Mouse (Mus musculus): ENCODE measurements around the gene Gm7361.
"Not testable (repeated sequence)": the region's sequence is repeated elsewhere in the genome, so short reads cannot be mapped to it uniquely, and the experiment has no call there.

Gene Gm7361

DNA sequence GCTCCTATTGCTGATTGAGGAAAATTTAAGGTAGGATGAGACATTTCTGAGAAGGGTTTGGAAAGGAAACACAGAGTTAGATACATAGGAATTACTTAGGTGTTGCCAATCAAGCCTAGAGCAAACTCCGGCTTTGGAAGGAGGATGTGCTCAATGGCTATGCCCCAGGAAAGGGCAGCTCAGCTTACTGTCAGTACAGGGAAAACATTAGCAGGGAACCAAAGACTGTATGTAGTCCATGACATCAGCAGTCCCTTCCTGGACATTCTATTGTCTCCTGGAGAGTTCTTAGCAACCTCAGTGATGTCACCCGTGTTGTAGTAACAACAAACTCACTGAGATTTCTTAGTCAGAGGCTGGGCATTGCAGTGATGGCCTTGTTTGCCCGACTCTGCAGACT, at the start of gene Gm7361:
TSS of gene Gm7361 (plus strand) at position 301 of the 400 bp plus-strand sequence.
- not testable (repeated sequence) for DNase-seq

DNA sequence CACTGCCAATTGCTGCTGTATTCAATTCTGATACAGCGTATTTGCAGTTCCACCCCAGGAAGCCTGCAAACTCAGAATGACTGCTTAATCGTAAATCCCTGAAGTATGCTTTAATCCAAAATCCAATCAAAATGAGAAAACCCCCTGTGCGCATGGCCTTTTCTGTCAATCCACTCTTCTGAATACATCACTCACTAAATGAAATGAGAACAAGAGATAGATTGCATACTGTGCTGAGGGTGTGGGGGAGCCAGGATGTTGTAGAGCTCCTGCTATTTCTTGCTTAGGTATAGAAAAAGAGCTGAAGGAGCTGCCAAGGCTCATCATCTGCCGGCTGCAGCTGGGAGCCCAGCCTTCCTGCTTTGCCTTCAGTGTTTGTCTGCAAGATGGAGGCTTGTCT, 46.5 kb upstream of the Gm7361 start:
- DNase-seq = no peak

DNA sequence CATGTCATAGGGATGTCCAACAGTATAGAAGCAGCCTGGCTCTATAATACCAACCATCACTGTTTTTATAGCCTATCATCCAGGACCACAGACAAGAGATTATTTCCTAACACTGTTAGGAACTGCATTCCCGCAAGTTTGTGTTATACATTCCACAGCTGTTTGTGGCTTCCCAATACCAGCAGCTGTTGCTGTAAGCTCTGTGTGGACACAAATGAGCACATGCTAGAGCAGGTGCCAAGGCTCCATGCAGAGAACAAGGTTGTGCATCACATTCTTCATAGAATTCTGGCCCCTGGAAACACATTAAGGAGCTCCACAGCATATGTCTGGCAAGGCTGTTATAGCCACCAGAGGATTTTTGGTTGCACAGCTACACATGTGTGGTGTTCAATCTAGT, 35.4 kb upstream of the Gm7361 start:
- DNase-seq = no peak

DNA sequence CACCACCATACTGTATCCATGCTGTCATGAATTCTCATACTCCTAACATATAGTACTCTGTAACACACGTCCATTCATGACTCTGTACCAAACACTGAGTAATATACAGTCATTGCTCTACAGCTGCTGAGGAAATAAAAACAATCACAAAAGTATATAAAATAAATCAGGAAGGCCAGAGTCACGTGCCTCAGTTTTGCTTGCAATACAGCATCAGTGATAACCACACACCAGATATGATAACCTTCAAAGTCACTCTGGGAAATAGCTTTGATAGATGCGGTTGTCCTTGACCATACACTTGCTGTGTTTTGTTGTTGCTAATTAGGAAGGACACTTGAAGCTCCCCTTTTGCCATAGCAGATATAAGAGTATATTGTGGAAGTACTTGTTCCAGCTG, 9.2 kb downstream of the Gm7361 start:
- not testable (repeated sequence) for DNase-seq

DNA sequence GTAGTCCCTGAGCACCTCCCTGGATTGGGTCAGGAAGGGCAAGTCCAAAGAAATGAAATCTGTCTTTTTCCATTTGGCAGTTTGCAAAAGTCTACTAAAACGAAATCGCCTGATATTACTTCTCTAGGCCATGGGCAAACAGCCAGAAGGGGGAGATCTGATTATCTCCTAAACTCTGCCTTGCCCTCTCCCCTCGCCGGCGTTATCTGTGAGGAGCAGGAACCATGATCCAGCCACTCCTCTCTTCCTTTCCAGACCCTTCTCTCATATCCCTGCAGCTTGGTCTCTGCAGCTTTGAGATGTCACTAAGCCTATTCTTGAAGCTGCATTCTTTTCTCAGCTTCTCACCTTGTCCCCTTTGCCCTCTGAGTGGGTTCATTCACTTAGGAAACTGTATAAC, 22.9 kb downstream of the Gm7361 start:
- DNase-seq = no peak

DNA sequence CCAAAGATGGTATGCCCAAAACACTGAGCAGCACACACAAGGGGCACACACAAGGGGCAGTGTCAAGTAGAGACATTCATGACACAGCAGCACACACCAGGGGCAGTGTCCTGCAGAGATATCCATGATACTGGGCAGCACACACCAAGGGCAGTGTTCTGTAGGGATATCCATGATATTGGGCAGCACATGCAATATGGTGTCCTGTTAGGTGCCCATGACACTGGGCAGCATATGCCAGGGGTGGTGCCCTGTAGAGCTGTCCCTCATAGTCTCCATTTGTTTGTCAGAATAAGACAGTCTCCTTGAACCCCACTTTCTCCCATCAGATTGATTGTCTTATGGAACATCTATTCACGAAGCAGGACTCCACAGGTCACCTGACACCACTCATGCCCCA, 24.2 kb downstream of the Gm7361 start:
- DNase-seq = no peak

DNA sequence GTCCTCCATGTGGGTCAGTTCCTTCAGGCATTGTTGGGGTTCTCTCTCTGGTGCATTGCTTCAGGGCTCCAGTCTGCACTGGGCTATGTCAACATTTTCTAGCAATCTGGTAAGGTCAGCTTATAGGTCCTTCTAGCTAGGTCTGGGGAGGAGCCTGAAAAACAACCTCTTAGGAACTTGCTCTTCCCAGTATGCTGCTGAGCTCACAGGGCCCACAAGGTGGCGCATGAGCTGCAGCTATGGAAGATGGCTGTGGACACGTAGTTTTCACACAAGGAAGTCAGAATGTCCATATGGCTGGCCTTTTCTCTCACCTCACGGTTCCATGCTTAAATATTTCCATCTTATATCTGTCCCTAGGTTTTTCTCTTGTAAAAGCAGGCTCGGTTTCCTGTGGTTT, 24.8 kb downstream of the Gm7361 start:
- peak; percentile 91 to 92 for DNase-seq

DNA sequence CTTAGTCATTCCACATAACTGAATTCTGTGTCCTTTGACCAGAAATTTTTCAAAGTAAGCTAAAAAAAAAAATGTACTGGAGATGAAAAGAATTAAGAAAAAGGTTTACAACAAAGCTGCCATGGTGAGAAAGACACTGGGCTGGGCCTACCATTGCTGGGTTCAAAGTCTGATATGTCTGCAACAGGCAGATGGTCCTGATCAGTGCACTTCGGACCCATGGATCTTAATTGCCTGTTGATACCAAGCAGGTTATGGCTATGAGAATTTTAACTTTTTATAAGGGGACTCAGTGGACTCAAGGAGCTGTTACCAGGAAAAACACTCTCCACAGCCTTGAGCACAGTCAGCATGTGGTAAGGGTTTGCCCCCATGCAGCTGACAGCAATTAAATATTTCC, 25.9 kb downstream of the Gm7361 start:
- no peak for DNase-seq

DNA sequence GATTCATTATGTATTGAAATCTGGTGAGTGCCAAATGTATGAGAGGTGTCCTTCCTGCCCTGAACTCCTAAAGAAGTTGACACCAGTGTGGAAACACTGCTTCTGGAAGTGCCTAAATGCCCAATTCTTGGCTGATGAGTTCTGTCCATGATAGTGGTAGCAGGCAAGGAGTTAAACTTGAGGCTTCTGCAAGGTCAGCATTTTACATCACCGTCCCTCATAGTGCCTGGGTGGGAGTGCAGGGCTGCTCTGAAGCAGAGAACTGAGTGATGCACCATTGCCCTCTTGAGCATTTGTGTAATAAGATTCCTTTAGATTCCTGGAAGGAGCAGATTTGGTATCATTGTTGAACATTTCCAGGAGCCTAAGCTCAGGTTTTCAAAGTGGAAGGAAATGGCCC, 34.1 kb downstream of the Gm7361 start:
- DNase-seq = no peak

DNA sequence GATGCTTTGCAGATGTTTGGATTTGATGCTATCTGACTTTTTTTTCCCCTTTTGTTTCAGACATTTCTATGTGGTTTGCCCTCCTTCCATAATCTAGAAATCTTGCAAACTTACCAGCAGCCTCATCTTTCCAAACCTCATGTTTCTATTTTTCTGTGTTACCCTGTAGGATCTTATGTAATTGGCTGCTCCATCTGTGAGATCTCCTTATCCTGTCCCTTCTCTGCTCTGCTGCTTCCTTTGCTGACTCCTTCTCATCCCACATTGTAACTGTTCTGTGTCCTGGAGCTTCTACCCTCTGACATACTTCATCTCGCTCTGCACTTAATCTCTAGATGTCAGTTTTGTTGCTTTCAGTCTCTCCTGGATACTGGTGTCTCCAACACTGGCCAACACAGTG, 35.8 kb downstream of the Gm7361 start:
- DNase-seq = no peak
